Mouse (Mus musculus): ENCODE measurements at regions not wholly inside any gene's neighbourhood (a gene's known extent, or its start where the extent isn't known, plus 50 kb on each side); places are given as distances from the start of the nearest gene placed in this dataset.

DNA sequence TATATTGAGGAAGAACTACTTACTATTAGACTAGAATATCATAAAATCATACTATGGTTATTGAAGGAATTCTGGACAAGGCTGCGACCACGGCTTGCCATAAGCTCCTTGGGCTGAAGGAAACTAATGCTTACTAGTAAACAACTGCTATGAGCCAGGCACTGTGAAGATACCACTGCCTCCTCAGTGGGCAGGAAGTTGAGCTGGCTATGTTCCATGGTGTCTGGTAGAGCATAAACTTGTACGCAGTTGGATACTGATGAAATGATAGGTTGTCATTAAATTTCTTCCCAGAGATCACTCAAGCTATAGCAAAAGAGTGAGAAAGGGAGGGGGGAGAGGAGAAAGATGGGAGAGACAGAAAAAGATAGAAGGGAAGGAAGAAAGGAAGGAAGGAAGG lies 261.4 kb upstream of the Fn1 start:
- TF ChIP-seq CTCF (IDR thresholded peaks at IDR 0.05; ENCODE audit: low read depth) (no peak), EP300 (IDR thresholded peaks at IDR 0.05; ENCODE audit: low read depth) (no peak)
